Mouse (Mus musculus): ENCODE measurements at regions not wholly inside any gene's neighbourhood (a gene's known extent, or its start where the extent isn't known, plus 50 kb on each side); places are given as distances from the start of the nearest gene placed in this dataset.
A peak's percentile ranks its signal among the peaks of the same experiment; 100 is the strongest.

DNA sequence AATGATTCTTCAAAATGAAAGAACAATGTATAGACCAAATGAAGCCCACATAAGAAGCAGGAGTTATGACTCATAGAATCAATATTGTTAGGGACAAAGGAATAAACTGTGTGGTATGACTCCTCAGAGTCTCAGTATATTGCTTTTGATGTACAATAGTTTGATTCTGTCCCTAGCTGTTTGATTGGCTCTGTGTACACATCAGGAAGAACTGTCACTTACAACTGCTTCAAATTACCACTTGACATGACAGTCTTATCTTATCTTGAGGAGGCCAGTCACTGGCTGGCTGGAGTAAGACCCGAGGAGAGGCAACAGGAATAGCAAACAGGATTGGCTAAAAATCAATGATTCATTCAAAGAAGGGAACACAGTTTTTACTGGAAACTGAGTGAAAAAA is 1333.5 kb upstream of the Gm38303 start:
- H3K4me1 ChIP-seq (replicated peaks; ENCODE audit: low read depth, low read length): no peaks in the 10 kb centered on the region
- no peak for TF ChIP-seq POU5F1 (IDR thresholded peaks at IDR 0.05; ENCODE audit: borderline replicate concordance, low read length)
- TF ChIP-seq NANOG (IDR thresholded peaks at IDR 0.05; ENCODE audit: borderline replicate concordance, low read length): no peak
- TF ChIP-seq CTCF (conservative IDR thresholded peaks at IDR 0.05; ENCODE audit: low read length): no peak
- H3K9me3 ChIP-seq (ENCODE audit: low read length): no peaks in the 10 kb centered on the region
- H3K4me3 ChIP-seq (replicated peaks; ENCODE audit: low read length): no peak overlapping the region
- no peaks in the 10 kb centered on the region for H3K27me3 ChIP-seq (ENCODE audit: insufficient read depth, low read length)
- H3K36me3 ChIP-seq (ENCODE audit: insufficient read depth, low read length): no peaks in the 10 kb centered on the region

DNA sequence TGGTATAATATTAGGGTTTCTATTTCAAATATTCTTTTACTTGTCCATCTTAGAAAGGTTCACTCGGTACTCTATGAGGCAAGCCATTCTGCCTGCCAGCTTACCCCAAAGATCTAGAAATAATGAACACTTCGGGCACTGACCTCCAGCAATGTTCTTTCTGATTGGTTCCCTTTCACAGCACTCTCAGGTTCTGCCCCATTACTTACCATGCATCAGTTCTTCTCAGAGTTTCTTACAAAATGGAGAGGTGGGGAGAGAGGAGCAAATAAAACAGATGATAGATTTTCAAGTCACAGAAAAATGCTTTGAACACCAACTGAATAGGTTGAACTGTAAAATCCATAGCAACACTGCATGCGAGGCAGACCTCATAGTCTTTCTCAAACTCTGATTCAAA is 1303.8 kb upstream of the Gm38303 start:
- Histone ChIP-seq H3K9me3 (ENCODE audit: low read length) (no peaks in the 10 kb centered on the region), H3K4me3 (replicated peaks; ENCODE audit: low read length) (no peak overlapping the region), H3K36me3 (ENCODE audit: insufficient read depth, low read length) (no peaks in the 10 kb centered on the region), H3K4me1 (replicated peaks; ENCODE audit: low read depth, low read length) (no peaks in the 10 kb centered on the region), H3K27me3 (ENCODE audit: insufficient read depth, low read length) (no peaks in the 10 kb centered on the region)
- TF ChIP-seq CTCF (conservative IDR thresholded peaks at IDR 0.05; ENCODE audit: low read length) (no peak), POU5F1 (IDR thresholded peaks at IDR 0.05; ENCODE audit: borderline replicate concordance, low read length) (no peak), NANOG (IDR thresholded peaks at IDR 0.05; ENCODE audit: borderline replicate concordance, low read length) (no peak)

DNA sequence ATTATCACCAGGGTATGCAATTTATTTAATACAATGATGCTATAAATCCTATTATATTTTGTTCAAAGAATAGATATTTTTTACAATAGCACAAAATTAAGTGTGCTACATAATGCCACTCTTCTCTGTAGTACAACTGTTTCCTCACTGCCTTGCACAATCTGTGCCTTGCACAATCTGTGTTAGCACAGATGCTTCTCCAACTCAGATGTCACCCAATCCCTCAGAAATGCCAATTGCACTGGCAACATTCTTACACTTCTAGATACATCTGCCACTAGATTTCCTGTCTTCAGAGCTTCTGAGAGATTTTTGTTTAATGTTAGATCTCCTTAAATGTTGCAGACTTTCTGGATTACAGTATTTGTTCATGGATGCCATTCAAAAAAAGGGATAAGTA is 1266.0 kb upstream of the Gm38303 start:
- Histone ChIP-seq H3K9me3 (ENCODE audit: low read length) (no peaks in the 10 kb centered on the region), H3K36me3 (ENCODE audit: insufficient read depth, low read length) (no peaks in the 10 kb centered on the region)
- TF ChIP-seq NANOG (IDR thresholded peaks at IDR 0.05; ENCODE audit: borderline replicate concordance, low read length) (no peak), POU5F1 (IDR thresholded peaks at IDR 0.05; ENCODE audit: borderline replicate concordance, low read length) (no peak), CTCF (conservative IDR thresholded peaks at IDR 0.05; ENCODE audit: low read length) (no peak)

DNA sequence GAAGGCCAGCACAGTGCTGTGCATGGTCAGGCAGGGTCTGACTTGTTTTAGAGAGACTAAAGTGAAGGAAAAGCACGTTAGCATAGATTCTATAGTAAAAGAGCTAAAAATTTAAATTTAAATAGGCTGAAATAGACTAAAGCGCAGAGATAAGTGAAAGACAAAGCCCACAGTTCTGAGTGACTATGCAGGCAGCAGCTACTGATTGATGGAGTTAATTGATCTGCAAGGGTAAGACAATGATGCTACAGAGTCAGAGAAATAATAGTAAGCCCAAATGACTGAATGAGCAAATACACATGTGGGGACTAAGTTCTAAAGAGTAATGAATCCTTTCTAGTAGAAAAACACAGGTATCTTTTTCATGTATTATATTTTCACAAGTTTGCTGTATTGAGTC is 1228.4 kb upstream of the Gm38303 start:
- H3K36me3 ChIP-seq (ENCODE audit: insufficient read depth, low read length): no peaks in the 10 kb centered on the region
- H3K4me1 ChIP-seq (replicated peaks; ENCODE audit: low read depth, low read length): peaks cover 18% of the 10 kb centered on the region
- no peak overlapping the region for H3K4me3 ChIP-seq (replicated peaks; ENCODE audit: low read length)
- no peaks in the 10 kb centered on the region for H3K9me3 ChIP-seq (ENCODE audit: low read length)
- no peaks in the 10 kb centered on the region for H3K27me3 ChIP-seq (ENCODE audit: insufficient read depth, low read length)
- TF ChIP-seq POU5F1 (IDR thresholded peaks at IDR 0.05; ENCODE audit: borderline replicate concordance, low read length): no peak
- peak; percentile 95 for TF ChIP-seq NANOG (IDR thresholded peaks at IDR 0.05; ENCODE audit: borderline replicate concordance, low read length)
- TF ChIP-seq CTCF (conservative IDR thresholded peaks at IDR 0.05; ENCODE audit: low read length): no peak

More for the DNA sequence above, 1266.0 kb upstream of the Gm38303 start:
- no peak overlapping the region for H3K4me3 ChIP-seq (replicated peaks; ENCODE audit: low read length)
- no peaks in the 10 kb centered on the region for H3K4me1 ChIP-seq (replicated peaks; ENCODE audit: low read depth, low read length)
- no peaks in the 10 kb centered on the region for H3K27me3 ChIP-seq (ENCODE audit: insufficient read depth, low read length)

DNA sequence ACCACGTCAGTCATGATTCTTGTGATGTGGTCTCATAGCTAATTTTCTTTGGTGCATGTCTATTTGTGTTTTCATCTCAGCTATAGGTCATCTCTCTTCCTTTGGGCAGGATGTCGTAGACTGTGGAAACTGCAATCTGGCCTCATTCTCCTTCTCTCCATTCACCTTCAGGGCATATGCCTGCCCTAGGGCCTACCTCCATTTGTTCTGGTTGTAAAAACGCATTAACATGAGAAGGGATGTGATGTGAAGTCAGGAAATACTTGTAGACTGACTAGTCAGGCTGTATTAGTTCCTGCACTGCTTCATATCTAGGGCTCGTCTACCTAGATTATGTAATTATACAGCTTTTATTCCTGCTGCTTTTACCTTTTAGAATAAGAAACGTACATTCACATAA is 1227.4 kb upstream of the Gm38303 start:
- TF ChIP-seq NANOG (IDR thresholded peaks at IDR 0.05; ENCODE audit: borderline replicate concordance, low read length): peak; percentile 46; the same call in 1 of the 2 replicates
- TF ChIP-seq POU5F1 (IDR thresholded peaks at IDR 0.05; ENCODE audit: borderline replicate concordance, low read length): no peak
- no peak for TF ChIP-seq CTCF (conservative IDR thresholded peaks at IDR 0.05; ENCODE audit: low read length)
- H3K4me3 ChIP-seq (replicated peaks; ENCODE audit: low read length): no peak overlapping the region
- peaks cover 18% of the 10 kb centered on the region for H3K4me1 ChIP-seq (replicated peaks; ENCODE audit: low read depth, low read length)
- H3K9me3 ChIP-seq (ENCODE audit: low read length): no peaks in the 10 kb centered on the region
- H3K36me3 ChIP-seq (ENCODE audit: insufficient read depth, low read length): no peaks in the 10 kb centered on the region
- H3K27me3 ChIP-seq (ENCODE audit: insufficient read depth, low read length): no peaks in the 10 kb centered on the region

Data from E14TG2a.4 (cell line).